Mouse (Mus musculus) activated CD4-positive, CD25-positive, alpha-beta regulatory T cell, adult 4 months (primary cell): ENCODE measurements around the gene Sox6. TPM values are rescaled to one million over a fixed set of nuclear protein-coding genes. Genes with fewer than 3 reads are reported as not detected.
A peak's percentile ranks its signal among the peaks of the same experiment; 100 is the strongest.
"Not testable (repeated sequence)": the region's sequence is repeated elsewhere in the genome, so short reads cannot be mapped to it uniquely, and the experiment has no call there.

Experiments used
- ATAC-seq: one replicate; pipeline ENCODE4 v1.8.0; 2017
- polyA plus RNA-seq, 2 experiments: library from polyadenylated mRNA; unstranded; fragments of 100-300 nt; shearing (Covaris generic); gene quantifications; one replicate each; pipeline ENCODE4 v1.2.1; 2017

Gene Sox6
- polyA plus RNA-seq, 2 experiments from 2014 or later: not detected

DNA sequence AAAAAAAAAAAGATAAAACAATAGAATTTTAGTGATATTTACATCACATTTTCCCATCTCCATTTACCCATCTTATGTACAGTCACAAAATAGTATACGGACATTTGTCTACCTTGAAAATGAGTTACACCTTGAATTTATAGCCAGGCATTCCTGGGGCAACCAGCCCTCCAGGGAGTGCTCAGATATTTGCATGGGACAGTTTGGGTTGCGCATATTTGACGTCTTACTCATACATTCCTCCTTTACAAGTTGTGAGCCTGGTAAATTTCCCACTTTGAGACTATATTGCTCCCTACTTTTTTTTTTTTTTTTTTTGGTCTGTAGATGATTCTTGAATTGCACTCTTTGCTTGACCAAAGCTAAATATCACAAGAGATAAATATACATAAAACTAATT is 407.9 kb downstream of the Sox6 start:
- ATAC-seq: no peak

DNA sequence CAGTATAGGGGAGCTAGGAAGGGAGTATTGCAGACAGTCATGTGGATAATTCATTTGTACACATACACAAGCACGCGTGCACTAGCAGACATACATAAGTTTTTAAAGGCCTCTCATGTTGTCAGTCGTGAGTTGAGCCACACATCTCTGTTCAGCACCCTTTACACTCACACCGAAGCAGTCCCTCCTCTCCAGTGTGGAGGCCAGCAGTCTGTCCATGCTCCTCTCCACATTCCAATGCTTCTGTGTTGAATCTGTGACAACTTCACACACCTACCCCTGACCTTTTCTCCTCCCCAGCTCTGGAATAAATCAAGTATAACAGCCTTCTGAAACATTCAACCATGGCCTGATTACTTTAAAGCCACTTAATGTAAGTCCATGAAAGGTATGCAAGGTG is 408.3 kb downstream of the Sox6 start:
- no peak for ATAC-seq

DNA sequence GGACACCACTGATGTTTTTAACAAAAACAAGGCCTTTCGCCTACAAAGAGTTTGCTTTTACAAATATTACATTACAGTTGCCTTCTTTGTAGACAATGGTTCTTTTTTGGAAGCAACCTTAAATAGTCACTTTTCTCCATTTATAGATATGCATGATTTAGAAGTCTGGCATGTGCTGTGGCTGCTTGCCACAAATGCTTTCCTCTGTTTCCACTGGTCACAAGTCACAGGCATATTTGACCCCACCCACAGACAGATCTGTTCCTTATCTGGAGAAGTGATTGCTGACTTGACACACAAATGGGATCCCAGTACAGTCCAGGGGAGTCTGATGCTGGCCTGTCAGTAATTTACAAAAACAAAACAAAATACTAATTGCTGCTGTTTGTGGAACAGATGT is 409.8 kb downstream of the Sox6 start:
- no peak for ATAC-seq

DNA sequence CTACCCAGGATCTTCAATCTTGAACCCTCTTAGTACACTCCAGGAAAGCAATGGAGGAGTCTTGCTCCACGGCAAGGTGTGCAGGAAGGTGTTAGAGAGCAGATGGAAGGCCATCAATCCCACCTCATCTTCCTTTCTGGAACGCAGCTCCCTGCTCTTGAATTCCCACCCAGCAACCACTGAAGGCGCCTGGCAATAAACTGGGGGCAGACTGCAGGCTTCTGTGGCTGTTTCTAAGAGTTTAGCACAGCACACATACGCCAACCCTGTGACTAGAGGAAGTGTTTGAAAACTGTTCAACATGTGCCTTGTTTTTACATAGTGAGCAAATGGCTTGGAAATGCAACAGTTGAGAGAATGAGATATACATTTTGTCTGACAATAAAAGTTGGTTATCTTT is 412.6 kb downstream of the Sox6 start:
- ATAC-seq: no peak

DNA sequence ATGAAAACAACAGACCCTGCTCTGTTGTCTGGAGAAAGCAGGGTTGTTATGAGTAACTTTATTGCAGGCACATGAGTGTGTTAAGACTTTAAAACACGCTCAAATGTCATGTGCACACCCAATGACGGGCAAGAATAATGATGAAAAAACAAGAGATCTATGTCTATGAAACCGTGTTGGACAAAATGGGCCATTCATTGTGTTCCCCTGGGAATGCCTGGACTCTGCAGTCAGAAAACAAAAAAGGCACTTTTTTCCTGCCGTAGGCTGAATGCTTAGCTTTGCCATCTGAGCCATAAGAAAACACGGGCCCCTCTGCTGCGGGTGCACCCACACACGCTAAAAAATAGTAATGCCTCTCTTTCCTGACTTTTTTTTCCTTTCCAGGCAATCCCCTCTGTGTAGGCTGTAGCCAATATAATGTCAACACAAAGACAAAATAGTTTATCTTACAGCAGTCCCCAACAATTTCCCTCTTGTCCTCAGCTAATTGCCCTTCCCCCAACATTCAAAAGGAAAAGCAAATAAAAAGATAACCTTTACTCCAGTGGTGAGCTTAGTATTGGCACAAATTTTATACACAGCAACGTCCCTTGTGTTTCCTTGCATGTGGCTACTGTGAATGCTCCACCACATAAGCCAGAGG is 413.6 kb downstream of the Sox6 start:
- no peak for ATAC-seq

DNA sequence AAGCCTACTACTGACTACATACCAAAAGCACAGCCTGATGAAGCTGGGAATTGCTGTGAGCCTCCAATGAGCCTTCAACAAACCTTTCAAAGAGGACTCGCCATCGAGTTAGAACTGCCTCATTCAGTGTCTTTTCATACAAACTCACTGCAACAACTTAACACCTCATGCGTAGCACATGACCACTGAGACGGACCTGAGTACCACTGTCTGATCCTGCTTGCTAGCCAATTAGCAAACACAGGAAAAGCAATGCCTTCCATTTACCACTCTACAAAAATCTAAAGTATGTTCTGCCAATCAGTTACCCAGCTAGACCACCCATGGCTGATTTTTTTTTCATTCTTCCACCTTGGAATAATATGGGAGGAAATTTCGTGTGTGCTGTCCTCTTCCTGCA is 414.1 kb downstream of the Sox6 start:
- ATAC-seq: no peak

- ATAC-seq: peak; percentile 87
These were observed 422.8 kb downstream of the Sox6 start for GRCm38 (mm10) chr7:115615697-115616237.

GRCm38 (mm10) chr7:115607485-115607884 is 431.1 kb downstream of the Sox6 start:
- no peak for ATAC-seq

GRCm38 (mm10) chr7:115606125-115606524 is 432.5 kb downstream of the Sox6 start:
- ATAC-seq: not testable (repeated sequence)

- ATAC-seq: no peak
These were observed 433.7 kb downstream of the Sox6 start for GRCm38 (mm10) chr7:115604883-115605282.

GRCm38 (mm10) chr7:115597376-115597775 is 441.2 kb downstream of the Sox6 start:
- ATAC-seq: no peak

- ATAC-seq: no peak
These were observed 458.1 kb downstream of the Sox6 start for GRCm38 (mm10) chr7:115580461-115580860.

DNA sequence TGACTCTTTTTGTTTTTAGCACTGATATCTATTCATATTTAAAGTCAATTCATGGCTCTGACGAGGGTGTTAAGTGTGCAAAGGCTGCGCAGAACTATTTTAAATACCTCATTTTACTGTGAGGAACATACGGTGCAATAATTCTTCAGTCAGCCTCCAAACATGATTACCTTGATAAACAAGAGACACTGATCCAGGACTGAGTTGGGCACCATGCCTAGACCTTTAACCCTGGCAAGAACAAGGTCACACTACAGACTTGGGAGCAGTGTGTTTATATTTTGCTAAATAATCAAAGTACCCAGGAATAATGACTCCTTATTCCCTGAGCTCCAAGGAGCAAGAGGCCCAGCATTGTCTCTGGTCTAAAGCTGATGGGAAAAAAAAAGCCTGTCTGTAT is 458.8 kb downstream of the Sox6 start:
- no peak for ATAC-seq

DNA sequence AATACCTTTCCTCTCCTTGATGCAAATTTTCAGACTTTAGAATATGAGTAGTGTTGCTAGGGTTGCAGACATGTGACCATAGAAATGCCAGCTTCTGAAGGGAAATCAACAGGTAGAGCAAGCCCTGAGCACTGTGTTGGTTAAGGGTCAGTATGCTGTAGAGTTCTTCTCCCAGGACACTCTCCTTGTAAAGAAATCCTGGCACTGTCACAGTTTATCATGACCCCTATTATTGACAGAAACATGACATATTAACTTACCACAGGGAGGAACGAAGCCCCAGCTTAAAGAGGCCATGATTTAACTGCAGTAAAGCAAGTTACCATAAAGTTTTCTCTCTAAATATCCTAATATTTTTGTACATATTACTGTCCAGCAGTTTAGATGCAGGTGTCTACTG is 462.2 kb downstream of the Sox6 start:
- no peak for ATAC-seq

- ATAC-seq: no peak
These were observed 463.8 kb downstream of the Sox6 start for GRCm38 (mm10) chr7:115574834-115575233.

- ATAC-seq: no peak
These were observed 469.8 kb downstream of the Sox6 start for GRCm38 (mm10) chr7:115568821-115569240.

GRCm38 (mm10) chr7:115568301-115568700 is 470.3 kb downstream of the Sox6 start:
- ATAC-seq: no peak

GRCm38 (mm10) chr7:115566818-115567217 is 471.8 kb downstream of the Sox6 start:
- ATAC-seq: no peak

DNA sequence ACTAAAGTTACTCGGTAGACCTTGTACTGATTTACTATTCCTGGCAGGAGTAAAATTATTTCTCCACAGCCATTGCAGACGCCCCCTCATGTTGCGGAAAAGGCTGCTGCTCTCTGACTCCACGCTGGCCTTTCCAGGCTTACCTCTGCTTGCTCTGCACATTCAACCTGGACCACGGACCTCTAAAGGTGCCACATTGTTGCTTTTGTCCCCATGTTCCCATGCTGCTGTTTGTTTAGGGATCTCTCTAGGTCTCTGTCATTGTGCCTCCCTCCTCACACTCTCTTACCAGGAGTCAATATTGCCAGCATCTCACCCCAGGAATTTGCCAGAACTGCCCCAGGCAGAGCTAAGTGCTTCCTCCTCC is 473.6 kb downstream of the Sox6 start:
- no peak for ATAC-seq

DNA sequence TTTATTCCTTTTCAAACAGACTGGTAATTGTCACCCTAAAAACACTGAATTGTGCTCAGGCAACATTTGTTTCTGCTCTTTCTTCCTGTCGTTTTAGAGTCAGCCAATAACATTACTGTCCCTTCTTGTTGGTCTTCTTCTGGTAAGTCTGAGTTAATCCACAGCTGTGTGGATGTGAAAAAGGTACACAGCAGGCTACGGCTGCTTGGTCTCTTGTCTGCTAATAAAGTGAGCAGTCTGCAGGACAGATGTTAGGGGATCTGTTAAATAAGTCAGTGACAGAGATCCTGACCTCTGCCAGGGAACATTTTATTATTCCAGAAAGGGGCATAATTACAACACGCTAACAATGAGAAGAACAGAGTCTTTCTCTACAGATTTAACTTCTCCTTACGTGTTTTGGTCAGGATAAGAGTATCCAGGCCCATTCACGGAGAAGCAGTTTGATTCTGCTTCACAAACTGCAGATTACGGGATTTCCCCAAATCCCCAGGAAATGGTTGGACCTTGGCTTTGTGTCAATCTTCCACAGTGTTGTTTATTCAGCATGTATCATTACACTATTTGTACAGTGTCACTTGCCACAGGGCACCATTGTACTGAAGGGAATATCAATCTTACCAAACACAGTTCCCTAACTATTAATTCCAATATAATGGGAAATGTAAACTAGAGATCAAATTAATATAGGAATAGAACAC is 474.1 kb downstream of the Sox6 start:
- ATAC-seq: no peak

GRCm38 (mm10) chr7:115556677-115557076 is 481.9 kb downstream of the Sox6 start:
- ATAC-seq: no peak

- no peak for ATAC-seq
These were observed 488.3 kb downstream of the Sox6 start for GRCm38 (mm10) chr7:115550197-115550804.

DNA sequence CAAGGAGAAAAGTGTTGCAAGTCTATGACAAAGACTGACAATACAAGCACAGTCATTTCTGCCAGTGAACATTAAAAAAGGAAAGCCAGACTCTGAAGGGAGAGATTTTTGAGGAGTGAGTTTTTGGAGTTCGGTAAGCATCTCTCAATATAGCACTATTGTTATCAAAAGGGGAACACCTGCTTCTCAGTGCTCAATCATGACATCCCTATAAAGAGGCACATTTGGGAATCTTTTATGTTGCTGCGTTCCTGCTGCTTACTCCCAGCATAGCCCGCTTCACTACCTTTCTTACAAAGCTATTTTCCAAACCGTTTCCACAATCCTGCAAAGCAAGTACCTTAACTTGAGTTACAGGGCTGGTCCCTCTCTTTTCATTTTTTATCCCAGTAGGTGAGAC is 488.9 kb downstream of the Sox6 start:
- no peak for ATAC-seq
